Mouse (Mus musculus) adrenal gland, adult 18-20 months (tissue): Measurements from ENCODE around the gene Clasrp. TPM values are rescaled to one million over a fixed set of nuclear protein-coding genes. Genes with fewer than 3 reads are reported as not detected.

Experiments
- DNase-seq, 2 experiments: peaks; one replicate each; pipeline ENCODE4 v3.0.0; 2021 to 2022; ENCODE audit warnings: low spot score in 2 of 2
- total RNA-seq, 2 experiments: library from RNA; stranded (reverse); gene quantifications; 1 replicate in 1 of 2; 2 replicates in 1 of 2; pipeline ENCODE4 v1.2.3; 2021

Clasrp gene
- total RNA-seq, 2 experiments from 2014 or later: 36.5 to 36.9 TPM

- no peak for DNase-seq
Measured at GRCm38 (mm10) chr7:19540771-19541566, 63.3 kb downstream of the Clasrp start.

- DNase-seq: no peak
Measured at GRCm38 (mm10) chr7:19534676-19535075, 69.6 kb downstream of the Clasrp start.

GRCm38 (mm10) chr7:19532240-19532639, 72.0 kb downstream of the Clasrp start:
- DNase-seq: no peak

- DNase-seq: no peak
Measured at GRCm38 (mm10) chr7:19531077-19531476, 73.2 kb downstream of the Clasrp start.

Other genes with a start within 250 kb of the Clasrp start
- gene Cd3eap, start 245.0 kb downstream of the Clasrp start, total RNA-seq: 10 to 100 TPM; 13.3 to 13.7 TPM
- gene Ppp1r13l, start 244.7 kb downstream of the Clasrp start, total RNA-seq: 1 to 10 TPM; 5.9 to 6.7 TPM
- gene Ercc2, start 222.5 kb downstream of the Clasrp start, total RNA-seq: 10 to 100 TPM; 27.1 to 30.9 TPM
- 1 to 10 TPM; 1.3 to 3.7 TPM for gene Klc3, start 200.4 kb downstream of the Clasrp start, total RNA-seq
- 10 to 100 TPM in 1 of 2 experiments, not detected in 1; 14.7 TPM for gene Ckm, start 199.7 kb downstream of the Clasrp start, total RNA-seq
- gene Mark4, start 145.7 kb downstream of the Clasrp start, total RNA-seq: 10 to 100 TPM; 35.9 to 54.0 TPM
- 10 to 100 TPM; 31.7 to 36.8 TPM for gene Exoc3l2, start 141.2 kb downstream of the Clasrp start, total RNA-seq
- 10 to 100 TPM in 1 of 2 experiments, 1 to 10 TPM in 1; 8.4 to 10.0 TPM for gene Bloc1s3, start 96.1 kb downstream of the Clasrp start, total RNA-seq
- 10 to 100 TPM; 70.0 to 92.4 TPM for gene Trappc6a, start 96.1 kb downstream of the Clasrp start, total RNA-seq
- under 1 TPM in 1 of 2 experiments, not detected in 1; 0.17 TPM for gene Nkpd1, start 86.6 kb downstream of the Clasrp start, total RNA-seq
- gene Ppp1r37, start 41.4 kb downstream of the Clasrp start, total RNA-seq: 10 to 100 TPM; 72.8 to 73.6 TPM
- 1 to 10 TPM in 1 of 2 experiments, under 1 TPM in 1; 0.46 to 1.2 TPM for gene Zfp296, start 27.2 kb downstream of the Clasrp start, total RNA-seq
- gene Gemin7, start 26.9 kb downstream of the Clasrp start, total RNA-seq: 10 to 100 TPM; 66.7 to 85.1 TPM
- 10 to 100 TPM; 31.9 TPM for gene Relb, start 25.0 kb upstream of the Clasrp start, total RNA-seq
- 100 to 1,000 TPM; 136 to 157 TPM for gene Clptm1, start 60.5 kb upstream of the Clasrp start, total RNA-seq
- gene Apoc2, start 73.5 kb upstream of the Clasrp start, total RNA-seq: 1 to 10 TPM; 1.1 to 2.1 TPM
- under 1 TPM in 1 of 2 experiments, not detected in 1; 0.50 TPM for gene Gm44805, start 76.9 kb upstream of the Clasrp start, total RNA-seq
- 100 to 1,000 TPM in 1 of 2 experiments, 10 to 100 TPM in 1; 31.6 to 112 TPM for gene Apoc4, start 77.0 kb upstream of the Clasrp start, total RNA-seq
- gene Apoc1, start 88.2 kb upstream of the Clasrp start, total RNA-seq: 100 to 1,000 TPM; 156 to 789 TPM
- 1,000 to 10,000 TPM; 1,225 to 1,306 TPM for gene Apoe, start 94.7 kb upstream of the Clasrp start, total RNA-seq
- 100 to 1,000 TPM; 123 to 126 TPM for gene Tomm40, start 111.0 kb upstream of the Clasrp start, total RNA-seq
- 100 to 1,000 TPM in 1 of 2 experiments, 10 to 100 TPM in 1; 76.9 to 105 TPM for gene Nectin2, start 146.0 kb upstream of the Clasrp start, total RNA-seq
- gene Bcam, start 166.5 kb upstream of the Clasrp start, total RNA-seq: 10 to 100 TPM; 43.2 to 53.2 TPM
- under 1 TPM in 1 of 2 experiments, not detected in 1; 0.64 TPM for gene Cblc, start 192.3 kb upstream of the Clasrp start, total RNA-seq
- gene Bcl3, start 218.3 kb upstream of the Clasrp start, total RNA-seq: 10 to 100 TPM; 21.9 to 34.8 TPM
- gene Gm19345, start 247.5 kb upstream of the Clasrp start, total RNA-seq: not detected